ENCODE assay signal across 20 mouse cellular contexts in genomic region chr1:53782956-53783355, GRCm38 (mm10). TPM values are rescaled to one million over a fixed set of nuclear protein-coding genes. Genes with fewer than 3 reads are reported as not detected.
DNase-seq lines count a peak whose midpoint lies in the region; ATAC-seq and TF ChIP-seq lines count a peak whose summit lies in the region.
"Had no signal": no experiment of that assay in that cellular context is flagged by ENCODE, and none has a peak within 500 bp of the region (broad histone marks: within the 10 kb centered on the region; RNA-seq: fewer than 3 reads in every experiment).

No protein-coding gene starts in this region.

- H3K9ac ChIP-seq in CH12.LX (ENCODE audit: insufficient read depth, low read depth): no peak overlapping the region; the same call in 1 of the 2 replicates
- H3K9ac ChIP-seq in liver, postnatal 0 days (replicated peaks): no peak overlapping the region
- H3K9ac ChIP-seq in hindbrain, embryonic 12.5 days: no peak overlapping the region
- H3K9ac ChIP-seq in intestine, embryonic 15.5 days: no peak overlapping the region
- H3K9ac ChIP-seq: hindbrain, embryonic 14.5 days; limb, embryonic 13.5 days; midbrain, embryonic 12.5 days had no signal

- H3K4me2 ChIP-seq in CH12.LX (ENCODE audit: insufficient read depth, low read depth, poor library complexity, severe bottlenecking): peak overlapping the region; percentile 84
- peak overlapping the region; percentile 55 for H3K4me2 ChIP-seq in liver, postnatal 0 days (ENCODE audit: low read depth, low read length)
- no peak overlapping the region for H3K4me2 ChIP-seq in hindbrain, embryonic 12.5 days (replicated peaks)
- no peak overlapping the region for H3K4me2 ChIP-seq in intestine, embryonic 15.5 days (replicated peaks)
- H3K4me2 ChIP-seq: hindbrain, embryonic 14.5 days; limb, embryonic 13.5 days; midbrain, embryonic 12.5 days had no signal

- H3K4me1 ChIP-seq in lung, adult 2 months (ENCODE audit: control insufficient read depth, insufficient read depth, low read length): no peaks in the 10 kb centered on the region; the same call in 1 of the 2 replicates
- H3K4me1 ChIP-seq in CH12.LX (ENCODE audit: control insufficient read depth in 1 of 2, insufficient read depth in 2 of 2): peaks cover 0 to 38% of the 10 kb centered on the region in 2 experiments; a peak in 3 of 4 replicates
- peaks cover 2% of the 10 kb centered on the region; the same call in 1 of the 2 replicates for H3K4me1 ChIP-seq in embryonic fibroblast, embryonic 13.5 days (ENCODE audit: control insufficient read depth, insufficient read depth, low read length)
- H3K4me1 ChIP-seq in liver, postnatal 0 days (ENCODE audit: insufficient read depth): peaks cover 3% of the 10 kb centered on the region; the same call in 1 of the 2 replicates
- peaks cover 5% of the 10 kb centered on the region; the same call in 1 of the 2 replicates for H3K4me1 ChIP-seq in hindbrain, embryonic 12.5 days
- no peaks in the 10 kb centered on the region for H3K4me1 ChIP-seq in intestine, embryonic 15.5 days (replicated peaks)
- H3K4me1 ChIP-seq: limb, embryonic 13.5 days had no signal

- no peak for DNase-seq in lung, adult 2 months
- no peak for DNase-seq in lung, postnatal 25 days (ENCODE audit: low spot score)
- DNase-seq in CH12.LX (ENCODE audit: extremely low read depth): no peak
- no peak for DNase-seq in liver, postnatal 0 days
- DNase-seq in kidney, postnatal 25 days: no peak
- DNase-seq: adrenal gland, adult 2 months; cerebellum, adult 18-20 months; cerebellum, postnatal 36 days; lung, postnatal 36 days; right cerebral cortex, postnatal 25 days; thymus, postnatal 4 days had no signal

- peak overlapping the region; percentile 46 for H3K4me3 ChIP-seq in lung, adult 2 months (replicated peaks; ENCODE audit: extremely low read depth, low read depth, low read length)
- H3K4me3 ChIP-seq in CH12.LX (replicated peaks in 1 of 3; ENCODE audit: low read depth in 2 of 3, low read length in 2 of 3, poor library complexity in 1 of 3): peak overlapping the region; percentile 29 to 99 (median 86)
- peak overlapping the region; percentile 21; the same call in 1 of the 2 replicates for H3K4me3 ChIP-seq in embryonic fibroblast, embryonic 13.5 days (ENCODE audit: insufficient read depth, low read length)
- peak overlapping the region; percentile 39 for H3K4me3 ChIP-seq in liver, postnatal 0 days (ENCODE audit: low read depth, low read length)
- no peak overlapping the region for H3K4me3 ChIP-seq in hindbrain, embryonic 12.5 days
- no peak overlapping the region for H3K4me3 ChIP-seq in intestine, embryonic 15.5 days (replicated peaks)
- H3K4me3 ChIP-seq: limb, embryonic 13.5 days; midbrain, embryonic 12.5 days had no signal

- peaks cover 0 to 1% of the 10 kb centered on the region in 2 experiments for H3K36me3 ChIP-seq in CH12.LX (replicated peaks in 1 of 2; ENCODE audit: control insufficient read depth in 1 of 2, insufficient read depth in 1 of 2, low read length in 1 of 2)
- H3K36me3 ChIP-seq in liver, postnatal 0 days (replicated peaks; ENCODE audit: insufficient read depth, low read length): no peaks in the 10 kb centered on the region; the same call in 1 of the 2 replicates
- H3K36me3 ChIP-seq in hindbrain, embryonic 12.5 days: no peaks in the 10 kb centered on the region
- no peaks in the 10 kb centered on the region for H3K36me3 ChIP-seq in intestine, embryonic 15.5 days
- H3K36me3 ChIP-seq: limb, embryonic 13.5 days; midbrain, embryonic 12.5 days had no signal

- TF ChIP-seq EP300 in CH12.LX (IDR thresholded peaks at IDR 0.05; ENCODE audit: low read length): no peak
- no peak for TF ChIP-seq EP300 in liver, postnatal 0 days (IDR thresholded peaks at IDR 0.05; ENCODE audit: low read depth)

- H3K9me3 ChIP-seq in CH12.LX (replicated peaks; ENCODE audit: low read length): no peaks in the 10 kb centered on the region
- no peaks in the 10 kb centered on the region for H3K9me3 ChIP-seq in liver, postnatal 0 days (ENCODE audit: low read length)
- no peaks in the 10 kb centered on the region for H3K9me3 ChIP-seq in hindbrain, embryonic 12.5 days (replicated peaks)
- no peaks in the 10 kb centered on the region for H3K9me3 ChIP-seq in intestine, embryonic 15.5 days
- H3K9me3 ChIP-seq: limb, embryonic 13.5 days; midbrain, embryonic 12.5 days had no signal

- TF ChIP-seq CTCF in lung, adult 2 months (IDR thresholded peaks at IDR 0.05; ENCODE audit: insufficient read depth, low read length): no peak
- TF ChIP-seq CTCF in CH12.LX (conservative IDR thresholded peaks at IDR 0.05 in 1 of 2, IDR thresholded peaks at IDR 0.05 in 1 of 2; ENCODE audit: low read depth in 2 of 2, low read length in 2 of 2): no peak
- TF ChIP-seq CTCF in embryonic fibroblast, embryonic 13.5 days (IDR thresholded peaks at IDR 0.05; ENCODE audit: borderline replicate concordance, insufficient read depth, low read length): no peak
- TF ChIP-seq CTCF in liver, postnatal 0 days (IDR thresholded peaks at IDR 0.05; ENCODE audit: low read depth): no peak

- WGBS in lung, adult 2 months: 92% methylated on average over 1 of the region's 1 CpGs
- 88% methylated on average over 1 of the region's 1 CpGs for whole genome bisulfite sequencing in liver, postnatal 0 days (ENCODE audit: insufficient replicate concordance)
- WGBS in hindbrain, embryonic 12.5 days: 96% methylated on average over 1 of the region's 1 CpGs
- WGBS in intestine, embryonic 15.5 days: 90% methylated on average over 1 of the region's 1 CpGs

- peaks cover 45% of the 10 kb centered on the region for H3K79me2 ChIP-seq in CH12.LX (replicated peaks; ENCODE audit: control insufficient read depth, extremely low read depth, insufficient read depth, poor library complexity, severe bottlenecking)

- TF ChIP-seq RAD21 in CH12.LX (IDR thresholded peaks at IDR 0.05; ENCODE audit: low read depth, low read length): no peak

- no peak for TF ChIP-seq POLR2A in lung, adult 2 months (IDR thresholded peaks at IDR 0.05; ENCODE audit: borderline replicate concordance, extremely low read depth, low read depth, low read length)
- no peak for TF ChIP-seq POLR2A in CH12.LX (IDR thresholded peaks at IDR 0.05; ENCODE audit: low read depth, low read length)
- TF ChIP-seq POLR2A in embryonic fibroblast, embryonic 13.5 days (IDR thresholded peaks at IDR 0.05; ENCODE audit: low read depth, low read length): no peak

- no peaks in the 10 kb centered on the region for H3K27me3 ChIP-seq in CH12.LX (replicated peaks)
- H3K27me3 ChIP-seq in liver, postnatal 0 days (ENCODE audit: insufficient read depth, low read length): no peaks in the 10 kb centered on the region
- H3K27me3 ChIP-seq in hindbrain, embryonic 12.5 days: no peaks in the 10 kb centered on the region
- no peaks in the 10 kb centered on the region for H3K27me3 ChIP-seq in intestine, embryonic 15.5 days (replicated peaks)
- H3K27me3 ChIP-seq: limb, embryonic 13.5 days; midbrain, embryonic 12.5 days had no signal

- dilution Hi-C loops in CH12.LX (cut with MboI; ENCODE audit: extremely low pct_ligation_motif_present, extremely low pct_unique_long_range_greater_than_20kb, low sequenced_read_pairs): no loop called here

- no peak overlapping the region for H3K27ac ChIP-seq in CH12.LX (ENCODE audit: insufficient read depth, low read depth)
- H3K27ac ChIP-seq in embryonic fibroblast, embryonic 13.5 days (ENCODE audit: insufficient read depth, low read length): no peak overlapping the region
- no peak overlapping the region for H3K27ac ChIP-seq in liver, postnatal 0 days (ENCODE audit: low read depth)
- no peak overlapping the region for H3K27ac ChIP-seq in hindbrain, embryonic 12.5 days
- H3K27ac ChIP-seq in intestine, embryonic 15.5 days: no peak overlapping the region
- H3K27ac ChIP-seq: hindbrain, embryonic 14.5 days; kidney, postnatal 0 days; limb, embryonic 13.5 days; midbrain, embryonic 12.5 days had no signal

- in situ Hi-C loops in CH12.LX (cut with MboI; ENCODE audit: low pct_ligation_motif_present, low pct_unique_long_range_greater_than_20kb, low sequenced_read_pairs): loop anchor here (25.0 kb wide), 1 partner anchor 104 kb away; no protein-coding TSS in a partner anchor

- ATAC-seq in liver, postnatal 0 days: no peak
- no peak for ATAC-seq in hindbrain, embryonic 12.5 days (ENCODE audit: low FRiP score)
- ATAC-seq in intestine, embryonic 15.5 days: no peak
- ATAC-seq: forebrain, embryonic 16.5 days; intestine, postnatal 0 days had no signal

TF ChIP-seq in CH12.LX, 34 proteins besides CTCF, POLR2A, EP300 and RAD21:
- TF ChIP-seq MXI1 (IDR thresholded peaks at IDR 0.05; ENCODE audit: low read depth, low read length) (no peak), MYC (IDR thresholded peaks at IDR 0.05; ENCODE audit: low read depth, low read length) (no peak), NRF1 (IDR thresholded peaks at IDR 0.05; ENCODE audit: low read depth, low read length) (no peak), JUND (conservative IDR thresholded peaks at IDR 0.05; ENCODE audit: low read depth, low read length) (no peak), RCOR1 (conservative IDR thresholded peaks at IDR 0.05; ENCODE audit: low read depth, low read length) (no peak), ELF1 (IDR thresholded peaks at IDR 0.05; ENCODE audit: low read depth, low read length) (no peak), ZMIZ1 (IDR thresholded peaks at IDR 0.05; ENCODE audit: low read depth, low read length) (no peak), UBTF (IDR thresholded peaks at IDR 0.05; ENCODE audit: low read depth, low read length) (no peak), TCF12 (IDR thresholded peaks at IDR 0.05; ENCODE audit: low read depth, low read length) (no peak), MAZ (IDR thresholded peaks at IDR 0.05; ENCODE audit: low read depth, low read length) (no peak), SMC3 (IDR thresholded peaks at IDR 0.05; ENCODE audit: low read depth, low read length) (no peak)

RNA-seq across cellular contexts. Expression of gene Stk17b, which starts 2.1 kb away (rescaled TPM):
- 6.5 and 9.3 TPM in 2 replicates for polyA plus RNA-seq in lung, adult 2 months (2012; rRNA removed)
- 25.2 and 27.7 TPM in 2 replicates for total RNA-seq in CH12.LX (2012; rRNA removed)
- total RNA-seq in CH12.LX (2014; rRNA removed): 58.6 and 70.5 TPM in 2 replicates
- 42.9 and 46.3 TPM in 2 replicates for polyA plus RNA-seq in CH12.LX (2012; ENCODE audit: insufficient read length, low read depth)
- 38.6 and 52.9 TPM in 2 replicates for polyA plus RNA-seq in embryonic fibroblast, embryonic 13.5 days (2011; ENCODE audit: insufficient read length, low read depth, missing spikeins)
- polyA plus RNA-seq in liver, postnatal 0 days (2015; fragmentation: Nextera tagmentation; extraction: Ambion mirVana): 13.3 and 14.0 TPM in 2 replicates
- polyA plus RNA-seq in hindbrain, embryonic 12.5 days (2016; fragmentation: Nextera tagmentation; extraction: Ambion mirVana): 8.8 and 9.2 TPM in 2 replicates
- polyA plus RNA-seq in intestine, embryonic 15.5 days (2015; fragmentation: Nextera tagmentation; extraction: Ambion mirVana): 13.9 and 15.4 TPM in 2 replicates

Comparison
In these comparisons a context has a peak if more than half of its experiments do, and no peak if none do; other contexts are left out.
1. H3K4me3 ChIP-seq: peak in lung, adult 2 months (single experiment), CH12.LX (3 of 3), embryonic fibroblast, embryonic 13.5 days (single experiment) and liver, postnatal 0 days (single experiment); none in hindbrain, embryonic 12.5 days (single experiment) and intestine, embryonic 15.5 days (single experiment).
2. H3K4me2 ChIP-seq: peak in CH12.LX (single experiment) and liver, postnatal 0 days (single experiment); none in hindbrain, embryonic 12.5 days (single experiment) and intestine, embryonic 15.5 days (single experiment).